ENCODE assay signal across 9 mouse cellular contexts in the genomic region with DNA sequence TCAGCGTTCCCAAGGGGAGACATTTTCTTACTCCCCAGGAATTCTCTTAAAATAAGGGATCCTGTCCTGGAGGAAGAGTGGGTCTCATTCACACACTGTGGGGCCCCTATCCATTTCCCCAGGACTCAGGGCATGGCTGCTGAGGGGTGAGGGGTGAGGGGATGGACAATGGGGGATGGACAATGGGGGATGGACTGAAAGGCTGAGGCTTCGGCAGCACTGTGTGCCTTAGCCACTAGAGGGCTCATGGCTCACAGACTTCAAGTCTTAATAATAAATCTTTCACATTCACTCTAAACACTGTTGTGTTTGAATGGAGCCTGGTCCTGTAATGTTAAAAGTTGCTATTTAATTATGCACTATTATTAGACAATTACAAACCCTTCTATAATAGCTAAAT. TPM values are rescaled to one million over a fixed set of nuclear protein-coding genes. Genes with fewer than 3 reads are reported as not detected.
A peak's percentile ranks its signal among the peaks of the same experiment; 100 is the strongest.
DNase-seq lines count a peak whose midpoint lies in the region; ATAC-seq and TF ChIP-seq lines count a peak whose summit lies in the region.
"Had no signal": no experiment of that assay in that cellular context is flagged by ENCODE, and none has a peak within 500 bp of the region (broad histone marks: within the 10 kb centered on the region; RNA-seq: fewer than 3 reads in every experiment).

No protein-coding gene starts in this region.

- TF ChIP-seq EP300 in heart, adult 2 months (IDR thresholded peaks at IDR 0.05; ENCODE audit: insufficient read depth, low read depth, low read length), result no peak

- peak; percentile 66 for TF ChIP-seq CTCF in heart, adult 2 months (IDR thresholded peaks at IDR 0.05)

- 49% methylated on average over 2 of the region's 2 CpGs for WGBS in heart, adult 2 months
- WGBS in hindbrain, embryonic 14.5 days, result 50% methylated on average over 2 of the region's 2 CpGs

- H3K36me3 ChIP-seq in heart, adult 2 months (ENCODE audit: control insufficient read depth, insufficient read depth, low read length), result no peaks in the 10 kb centered on the region
- no peaks in the 10 kb centered on the region for H3K36me3 ChIP-seq in hindbrain, embryonic 14.5 days (replicated peaks; ENCODE audit: control insufficient read depth, insufficient read depth)
- H3K36me3 ChIP-seq: limb, embryonic 13.5 days had no signal

- intact Hi-C loops in heart, adult 2 months (cut with DNase I), result no loop called here

- no peaks in the 10 kb centered on the region for H3K9me3 ChIP-seq in hindbrain, embryonic 14.5 days (ENCODE audit: control insufficient read depth, low read length)
- H3K9me3 ChIP-seq: limb, embryonic 13.5 days had no signal

- no peak overlapping the region for H3K9ac ChIP-seq in heart, adult 2 months (ENCODE audit: low read depth, low read length)
- no peak overlapping the region for H3K9ac ChIP-seq in hindbrain, embryonic 14.5 days
- H3K9ac ChIP-seq: limb, embryonic 13.5 days had no signal

- H3K79me2 ChIP-seq in heart, adult 2 months (replicated peaks; ENCODE audit: control insufficient read depth, insufficient read depth, low read length), result no peaks in the 10 kb centered on the region

- no peaks in the 10 kb centered on the region for H3K27me3 ChIP-seq in heart, adult 2 months (ENCODE audit: control insufficient read depth, insufficient read depth, low read length)
- no peaks in the 10 kb centered on the region for H3K27me3 ChIP-seq in hindbrain, embryonic 14.5 days (ENCODE audit: control insufficient read depth, insufficient read depth, low read length)
- H3K27me3 ChIP-seq: limb, embryonic 13.5 days had no signal

- H3K4me1 ChIP-seq in heart, adult 2 months (ENCODE audit: control insufficient read depth, insufficient read depth, low read length), result no peaks in the 10 kb centered on the region
- no peaks in the 10 kb centered on the region for H3K4me1 ChIP-seq in hindbrain, embryonic 14.5 days (replicated peaks; ENCODE audit: control insufficient read depth, insufficient read depth, low read length)
- H3K4me1 ChIP-seq: limb, embryonic 13.5 days had no signal

- no peak for DNase-seq in heart, adult 2 months
- DNase-seq in heart, adult 8-10 months (ENCODE audit: low spot score), result no peak
- peak; percentile 47 to 53 for DNase-seq in right cerebral cortex, adult 2 months (ENCODE audit: low spot score in 2 of 2)
- DNase-seq in right cerebral cortex, postnatal 36 days (ENCODE audit: low spot score in 2 of 2), result no peak
- peak; percentile 73 for DNase-seq in hindbrain, embryonic 14.5 days (ENCODE audit: low spot score)
- peak; percentile 69 for DNase-seq in retina, embryonic 14.5 days (ENCODE audit: low spot score)
- DNase-seq in thymus, adult 18-20 months, result no peak
- no peak for DNase-seq in cerebellum, adult 8-10 months

- ATAC-seq in hindbrain, embryonic 14.5 days (ENCODE audit: low FRiP score), result no peak

- no peak for TF ChIP-seq POLR2A in heart, adult 2 months (IDR thresholded peaks at IDR 0.05; ENCODE audit: insufficient read depth, low read depth, low read length)

- H3K27ac ChIP-seq in heart, adult 2 months, result no peak overlapping the region
- no peak overlapping the region for H3K27ac ChIP-seq in hindbrain, embryonic 14.5 days
- H3K27ac ChIP-seq: limb, embryonic 13.5 days had no signal

- H3K4me3 ChIP-seq in heart, adult 2 months, result no peak overlapping the region
- no peak overlapping the region for H3K4me3 ChIP-seq in hindbrain, embryonic 14.5 days (replicated peaks; ENCODE audit: low read length)
- H3K4me3 ChIP-seq: limb, embryonic 13.5 days had no signal

- no peak overlapping the region for H3K4me2 ChIP-seq in hindbrain, embryonic 14.5 days (replicated peaks)
- H3K4me2 ChIP-seq: limb, embryonic 13.5 days had no signal

RNA-seq across cellular contexts. Expression of gene Plpp4, which starts 21.4 kb away (rescaled TPM):
- not detected for total RNA-seq in heart, adult 2 months (2021)
- polyA plus RNA-seq in heart, adult 2 months (2012; rRNA removed), result 0.15 TPM in 1 of 2 replicates, not detected in the other
- not detected for total RNA-seq in heart, adult 8-10 months (2022)
- 12.4 and 13.3 TPM in 2 replicates for polyA plus RNA-seq in hindbrain, embryonic 14.5 days (2014; fragmentation: Nextera tagmentation; extraction: Ambion mirVana)

Comparison
In these comparisons a context has a peak if more than half of its experiments do, and no peak if none do; other contexts are left out.
1. DNase-seq: peak in right cerebral cortex, adult 2 months (2 of 2), hindbrain, embryonic 14.5 days (single experiment) and retina, embryonic 14.5 days (single experiment); none in heart, adult 2 months (0 of 2), heart, adult 8-10 months (single experiment), right cerebral cortex, postnatal 36 days (0 of 2), thymus, adult 18-20 months (0 of 2) and cerebellum, adult 8-10 months (single experiment).